Mouse (Mus musculus): Measurements from ENCODE around the gene Rpl41. TPM values are rescaled to one million over a fixed set of nuclear protein-coding genes. Genes with fewer than 3 reads are reported as not detected.
A peak's percentile ranks its signal among the peaks of the same experiment; 100 is the strongest.

Rpl41 gene
- polyA plus RNA-seq, 1 experiment, result not detected

GRCm38 (mm10) chr10:128522351-128522750 is 26.8 kb downstream of the Rpl41 start:
- TF ChIP-seq CTCF (IDR thresholded peaks at IDR 0.05; ENCODE audit: insufficient read depth, low read depth, low read length) (no peak), POLR2A (IDR thresholded peaks at IDR 0.05; ENCODE audit: insufficient read depth, low read depth, low read length) (no peak)
- WGBS, result 84% methylated on average over 6 of the region's 6 CpGs
- Histone ChIP-seq H3K27ac (ENCODE audit: insufficient read depth, low read depth, low read length) (no peak overlapping the region), H3K4me1 (ENCODE audit: control insufficient read depth, insufficient read depth, low read length) (peaks cover 8% of the 10 kb centered on the region), H3K4me3 (ENCODE audit: insufficient read depth, low read depth, low read length) (no peak overlapping the region)

- peaks cover 6% of the 10 kb centered on the region; the same call in 1 of the 2 replicates for H3K4me1 ChIP-seq (ENCODE audit: control insufficient read depth, insufficient read depth, low read length)
- TF ChIP-seq CTCF (IDR thresholded peaks at IDR 0.05; ENCODE audit: insufficient read depth, low read depth, low read length), result no peak
- no peak for TF ChIP-seq POLR2A (IDR thresholded peaks at IDR 0.05; ENCODE audit: insufficient read depth, low read depth, low read length)
- no peak overlapping the region for H3K27ac ChIP-seq (ENCODE audit: insufficient read depth, low read depth, low read length)
- 90% methylated on average over 16 of the region's 16 CpGs for WGBS
- no peak overlapping the region for H3K4me3 ChIP-seq (ENCODE audit: insufficient read depth, low read depth, low read length)
Observed at GRCm38 (mm10) chr10:128520591-128520990, 28.5 kb downstream of the Rpl41 start.

DNA sequence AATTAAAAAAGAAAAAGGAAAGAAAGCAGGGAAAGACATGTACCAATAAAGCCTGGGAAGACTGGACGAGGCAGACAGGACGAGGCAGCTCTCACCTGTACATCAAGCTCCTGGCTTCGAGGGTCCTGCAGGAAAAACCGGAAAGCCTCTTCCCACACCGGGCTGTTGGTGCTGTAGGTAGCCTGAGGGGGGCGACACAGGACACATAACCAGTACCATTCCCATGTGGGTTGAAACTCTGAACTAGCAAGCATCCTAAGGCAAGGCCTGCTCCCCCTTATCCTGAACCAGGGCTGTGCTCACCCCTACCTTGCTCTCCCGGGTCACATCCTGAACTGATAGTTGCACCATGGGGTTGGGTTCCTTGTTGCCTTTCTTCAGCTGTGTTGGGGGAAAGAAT is 30.3 kb downstream of the Rpl41 start:
- no peak overlapping the region for H3K4me3 ChIP-seq (ENCODE audit: insufficient read depth, low read depth, low read length)
- H3K4me1 ChIP-seq (ENCODE audit: control insufficient read depth, insufficient read depth, low read length), result no peaks in the 10 kb centered on the region
- TF ChIP-seq CTCF (IDR thresholded peaks at IDR 0.05; ENCODE audit: insufficient read depth, low read depth, low read length) (peak; percentile 21; the same call in 1 of the 2 replicates), POLR2A (IDR thresholded peaks at IDR 0.05; ENCODE audit: insufficient read depth, low read depth, low read length) (no peak)
- H3K27ac ChIP-seq (ENCODE audit: insufficient read depth, low read depth, low read length), result no peak overlapping the region
- 79% methylated on average over 7 of the region's 7 CpGs for WGBS

DNA sequence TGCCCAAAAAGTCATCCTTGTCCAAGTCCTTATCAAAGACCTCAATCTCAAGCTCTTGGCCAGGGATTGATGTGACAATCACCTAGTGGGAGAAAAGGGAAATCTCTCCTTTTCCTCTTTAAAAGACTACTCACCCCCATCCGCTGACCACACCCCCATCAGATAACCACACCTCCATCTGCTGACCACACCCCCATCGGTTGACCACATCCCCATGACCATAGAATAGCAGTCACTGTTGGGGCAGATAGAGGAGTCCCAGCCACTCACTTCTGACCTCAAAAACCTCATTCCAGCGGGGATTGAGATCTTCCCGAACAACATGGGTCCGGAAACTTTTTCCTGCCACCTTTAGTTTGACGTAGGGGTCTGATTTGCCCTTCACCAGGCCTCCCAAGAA is 32.4 kb downstream of the Rpl41 start:
- Histone ChIP-seq H3K4me3 (ENCODE audit: insufficient read depth, low read depth, low read length) (no peak overlapping the region), H3K4me1 (ENCODE audit: control insufficient read depth, insufficient read depth, low read length) (no peaks in the 10 kb centered on the region), H3K27ac (ENCODE audit: insufficient read depth, low read depth, low read length) (no peak overlapping the region)
- TF ChIP-seq POLR2A (IDR thresholded peaks at IDR 0.05; ENCODE audit: insufficient read depth, low read depth, low read length) (no peak), CTCF (IDR thresholded peaks at IDR 0.05; ENCODE audit: insufficient read depth, low read depth, low read length) (no peak)
- 45% methylated on average over 6 of the region's 6 CpGs for WGBS

GRCm38 (mm10) chr10:128516029-128516428 is 33.1 kb downstream of the Rpl41 start:
- TF ChIP-seq CTCF (IDR thresholded peaks at IDR 0.05; ENCODE audit: insufficient read depth, low read depth, low read length), result no peak
- H3K4me1 ChIP-seq (ENCODE audit: control insufficient read depth, insufficient read depth, low read length), result no peaks in the 10 kb centered on the region
- WGBS, result 39% methylated on average over 20 of the region's 20 CpGs
- H3K4me3 ChIP-seq (ENCODE audit: insufficient read depth, low read depth, low read length), result no peak overlapping the region
- H3K27ac ChIP-seq (ENCODE audit: insufficient read depth, low read depth, low read length), result no peak overlapping the region

GRCm38 (mm10) chr10:128515044-128515443 is 34.1 kb downstream of the Rpl41 start:
- Histone ChIP-seq H3K27ac (ENCODE audit: insufficient read depth, low read depth, low read length) (no peak overlapping the region), H3K4me1 (ENCODE audit: control insufficient read depth, insufficient read depth, low read length) (no peaks in the 10 kb centered on the region), H3K4me3 (ENCODE audit: insufficient read depth, low read depth, low read length) (no peak overlapping the region)
- TF ChIP-seq POLR2A (IDR thresholded peaks at IDR 0.05; ENCODE audit: insufficient read depth, low read depth, low read length) (no peak), CTCF (IDR thresholded peaks at IDR 0.05; ENCODE audit: insufficient read depth, low read depth, low read length) (no peak)
- 88% methylated on average over 4 of the region's 4 CpGs for WGBS

DNA sequence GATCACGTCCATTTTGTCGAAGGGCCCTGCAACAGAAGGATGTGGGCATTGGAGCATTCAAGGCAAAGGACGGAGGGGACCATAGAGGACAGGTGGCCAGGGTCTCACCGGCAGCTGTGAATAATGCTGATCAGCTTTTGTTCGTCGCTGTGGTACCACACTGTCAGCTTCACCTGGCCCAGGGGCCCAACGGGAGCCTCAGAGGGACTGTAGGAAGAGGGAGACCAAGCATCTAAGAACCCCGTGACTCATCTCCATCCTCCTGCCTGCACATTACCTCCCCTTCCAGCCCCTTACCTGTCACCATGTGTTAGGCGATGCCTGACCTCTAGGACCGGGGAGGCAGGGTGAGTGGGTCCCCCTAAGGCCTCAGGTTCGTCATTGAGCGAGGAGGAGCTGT is 37.3 kb downstream of the Rpl41 start:
- TF ChIP-seq CTCF (IDR thresholded peaks at IDR 0.05; ENCODE audit: insufficient read depth, low read depth, low read length), result no peak
- TF ChIP-seq POLR2A (IDR thresholded peaks at IDR 0.05; ENCODE audit: insufficient read depth, low read depth, low read length), result no peak
- Histone ChIP-seq H3K4me1 (ENCODE audit: control insufficient read depth, insufficient read depth, low read length) (no peaks in the 10 kb centered on the region), H3K27ac (ENCODE audit: insufficient read depth, low read depth, low read length) (no peak overlapping the region), H3K4me3 (ENCODE audit: insufficient read depth, low read depth, low read length) (no peak overlapping the region)
- 83% methylated on average over 12 of the region's 12 CpGs for WGBS

DNA sequence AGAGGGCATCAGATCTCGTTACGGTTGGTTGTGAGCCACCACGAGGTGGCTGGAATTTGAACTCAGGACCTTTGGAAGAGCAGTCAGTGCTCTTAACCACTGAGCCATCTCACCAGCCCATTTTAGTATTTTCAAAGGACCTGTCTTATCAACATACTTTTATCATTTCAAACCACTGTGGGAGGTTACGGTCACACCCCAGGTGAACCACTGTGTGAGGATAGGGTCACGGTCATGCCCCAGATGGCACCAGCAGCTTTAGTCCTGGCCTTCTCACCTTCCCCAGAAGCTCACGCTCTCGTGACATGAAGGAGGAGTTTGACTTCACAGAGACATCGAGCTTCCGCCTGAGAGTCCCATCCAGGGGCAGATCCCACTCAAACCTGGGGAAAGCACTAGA is 37.9 kb downstream of the Rpl41 start:
- Histone ChIP-seq H3K27ac (ENCODE audit: insufficient read depth, low read depth, low read length) (no peak overlapping the region), H3K4me3 (ENCODE audit: insufficient read depth, low read depth, low read length) (no peak overlapping the region), H3K4me1 (ENCODE audit: control insufficient read depth, insufficient read depth, low read length) (no peaks in the 10 kb centered on the region)
- TF ChIP-seq POLR2A (IDR thresholded peaks at IDR 0.05; ENCODE audit: insufficient read depth, low read depth, low read length), result no peak
- no peak for TF ChIP-seq CTCF (IDR thresholded peaks at IDR 0.05; ENCODE audit: insufficient read depth, low read depth, low read length)
- 92% methylated on average over 9 of the region's 9 CpGs for WGBS

- no peak overlapping the region for H3K27ac ChIP-seq (ENCODE audit: insufficient read depth, low read depth, low read length)
- H3K4me1 ChIP-seq (ENCODE audit: control insufficient read depth, insufficient read depth, low read length), result no peaks in the 10 kb centered on the region
- H3K4me3 ChIP-seq (ENCODE audit: insufficient read depth, low read depth, low read length), result no peak overlapping the region
- TF ChIP-seq CTCF (IDR thresholded peaks at IDR 0.05; ENCODE audit: insufficient read depth, low read depth, low read length), result no peak
- TF ChIP-seq POLR2A (IDR thresholded peaks at IDR 0.05; ENCODE audit: insufficient read depth, low read depth, low read length), result no peak
- WGBS, result 89% methylated on average over 11 of the region's 11 CpGs
Observed at GRCm38 (mm10) chr10:128510301-128510700, 38.8 kb downstream of the Rpl41 start.

DNA sequence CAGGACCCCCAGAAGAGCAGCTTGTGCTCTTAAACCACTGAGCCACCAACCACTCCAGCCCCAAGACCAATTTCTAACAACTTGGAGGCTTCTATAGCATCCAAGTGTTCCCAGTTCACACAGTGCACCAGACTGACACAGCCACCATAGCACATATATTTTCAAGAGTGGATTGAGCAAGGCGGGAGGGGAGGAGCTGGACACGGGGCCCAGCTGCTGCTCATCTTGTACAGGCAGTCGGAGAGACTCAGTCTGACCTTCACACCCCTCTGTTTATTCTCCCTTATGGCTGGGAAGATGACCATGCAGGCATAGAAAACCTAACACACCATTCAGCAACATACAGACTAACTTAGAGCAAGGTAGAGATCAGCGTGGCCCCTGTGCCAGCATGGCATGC is 39.3 kb downstream of the Rpl41 start:
- Histone ChIP-seq H3K4me3 (ENCODE audit: insufficient read depth, low read depth, low read length) (no peak overlapping the region), H3K27ac (ENCODE audit: insufficient read depth, low read depth, low read length) (no peak overlapping the region), H3K4me1 (ENCODE audit: control insufficient read depth, insufficient read depth, low read length) (no peaks in the 10 kb centered on the region)
- TF ChIP-seq POLR2A (IDR thresholded peaks at IDR 0.05; ENCODE audit: insufficient read depth, low read depth, low read length) (no peak), CTCF (IDR thresholded peaks at IDR 0.05; ENCODE audit: insufficient read depth, low read depth, low read length) (no peak)
- 84% methylated on average over 4 of the region's 4 CpGs for WGBS

Measured in olfactory bulb, adult 2 months (tissue).